Comparison of ENCODE assay signal across 8 mouse cellular contexts in the genomic region with DNA sequence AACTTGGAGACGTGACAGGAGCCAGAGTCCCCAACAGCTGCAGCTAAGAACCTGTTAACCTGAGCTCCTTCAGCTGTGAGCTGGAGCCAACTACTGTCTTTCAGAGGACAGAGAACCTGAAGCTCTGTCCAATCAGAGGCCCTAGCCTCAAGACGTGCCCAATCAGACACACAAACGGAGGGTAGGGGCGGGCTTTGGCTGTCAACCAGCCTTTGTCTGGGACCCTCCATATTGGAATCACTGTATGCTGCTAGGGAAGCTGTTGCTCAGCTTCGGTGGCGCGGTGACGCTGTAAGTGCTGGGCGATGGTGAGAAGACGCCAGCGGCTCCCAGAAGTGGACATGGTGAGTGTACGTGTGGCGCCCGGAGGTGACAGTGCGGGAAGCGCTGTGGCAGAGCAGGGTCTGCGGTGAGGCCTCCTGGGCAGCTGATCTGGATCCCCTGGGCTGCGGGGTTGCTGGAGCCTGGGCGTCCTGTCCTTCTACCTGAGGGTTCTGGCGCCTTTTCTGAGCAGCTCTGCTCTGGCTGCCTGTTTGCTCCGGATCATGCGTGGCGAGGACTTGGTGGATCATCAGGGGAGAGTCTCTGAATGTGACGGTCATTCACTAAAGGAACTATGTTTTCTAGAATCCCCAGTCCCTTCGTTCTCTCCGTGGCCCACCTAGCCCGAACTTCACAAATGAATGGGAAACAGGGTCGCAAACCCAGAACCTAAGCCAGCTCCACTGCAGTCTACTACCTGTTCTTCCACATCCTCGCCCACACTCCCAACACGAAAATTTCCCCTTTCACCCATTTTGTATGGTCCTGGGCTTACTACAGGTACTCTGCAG. TPM values are rescaled to one million over a fixed set of nuclear protein-coding genes. Genes with fewer than 3 reads are reported as not detected.
DNase-seq lines count a peak whose midpoint lies in the region; ATAC-seq lines count a peak whose summit lies in the region.

A gene (plus strand): TSS at position 215 of the 833 bp plus-strand sequence.

- H3K4me3 ChIP-seq in hindbrain, embryonic 15.5 days = peak within 1 kb of the TSS; percentile 79

- H3K9ac ChIP-seq in hindbrain, embryonic 15.5 days = peak within 1 kb of the TSS; percentile 92

- H3K4me2 ChIP-seq in hindbrain, embryonic 15.5 days = peak within 1 kb of the TSS; percentile 67

- peak; percentile 91 for DNase-seq in T-cell, adult 2 months (ENCODE audit: low spot score)
- DNase-seq in cerebellum, postnatal 36 days = peak; percentile 93 to 95
- DNase-seq in frontal cortex, postnatal 36 days (ENCODE audit: low spot score in 2 of 2) = peak; percentile 92 to 96
- peak; percentile 93 for DNase-seq in left cerebral cortex, adult 11 months (ENCODE audit: low spot score)
- peak; percentile 95 for DNase-seq in lung, postnatal 4 days
- DNase-seq in retina, postnatal 7 days (ENCODE audit: low read depth, low spot score) = peak; percentile 91
- DNase-seq in urinary bladder, adult 2 months (ENCODE audit: low spot score) = peak; percentile 76

- under 1% methylated on average over 30 of the region's 30 CpGs for WGBS in hindbrain, embryonic 15.5 days

- peaks cover 41% of the 10 kb centered on the region for H3K4me1 ChIP-seq in hindbrain, embryonic 15.5 days (replicated peaks)

- peak; percentile 97 for ATAC-seq in hindbrain, embryonic 15.5 days (ENCODE audit: low FRiP score, low read depth)

- H3K9me3 ChIP-seq in hindbrain, embryonic 15.5 days = no peaks in the 10 kb centered on the region

- no peaks in the 10 kb centered on the region for H3K27me3 ChIP-seq in hindbrain, embryonic 15.5 days

- H3K27ac ChIP-seq in hindbrain, embryonic 15.5 days (replicated peaks) = peak within 1 kb of the TSS; percentile 96

- H3K36me3 ChIP-seq in hindbrain, embryonic 15.5 days = peaks cover 5% of the 10 kb centered on the region; the same call in 1 of the 2 replicates

RNA-seq across cellular contexts. Expression of the gene that starts here (rescaled TPM):
- polyA plus RNA-seq in hindbrain, embryonic 15.5 days (2015; fragmentation: Nextera tagmentation; extraction: Ambion mirVana) = 20.6 and 22.0 TPM in 2 replicates
- 5.6 and 7.2 TPM in 2 replicates for polyA plus RNA-seq in urinary bladder, adult 2 months (2012; rRNA removed)

Comparison
In these comparisons a context has a peak if more than half of its experiments do, and no peak if none do; other contexts are left out.
1. Peak in every context shown above with its lines: DNase-seq, ATAC-seq, H3K4me3 ChIP-seq and H3K27ac ChIP-seq.